Mouse (Mus musculus) heart, embryonic 14.5 days (tissue): ENCODE data around the gene Vmn1r54. TPM values are rescaled to one million over a fixed set of nuclear protein-coding genes. Genes with fewer than 3 reads are reported as not detected.

Experiments
- polyA plus RNA-seq: library from polyadenylated mRNA; unstranded; fragments of >200 nt; fragmentation: Nextera tagmentation; extraction: Ambion mirVana; gene quantifications from 2 replicates; pipeline ENCODE4 v1.2.1, GENCODE M21; 2014

Vmn1r54 gene
- polyA plus RNA-seq, 1 experiment from 2014 or later: not detected

Other genes with a start within 250 kb of the Vmn1r54 start
- gene Vmn1r47, start 230.2 kb upstream of the Vmn1r54 start, polyA plus RNA-seq: not detected in 2 replicates
- not detected in 2 replicates for gene Vmn1r48, start 209.5 kb upstream of the Vmn1r54 start, polyA plus RNA-seq
- not detected in 2 replicates for gene Vmn1r49, start 167.8 kb upstream of the Vmn1r54 start, polyA plus RNA-seq
- gene Vmn1r50, start 144.9 kb upstream of the Vmn1r54 start, polyA plus RNA-seq: not detected in 2 replicates
- gene Vmn1r51, start 123.7 kb upstream of the Vmn1r54 start, polyA plus RNA-seq: not detected in 2 replicates
- gene Vmn1r52, start 71.5 kb upstream of the Vmn1r54 start, polyA plus RNA-seq: not detected in 2 replicates
- gene V1ra8, start 43.5 kb upstream of the Vmn1r54 start, polyA plus RNA-seq: not detected in 2 replicates
- not detected in 2 replicates for gene Vmn1r53, start 21.9 kb upstream of the Vmn1r54 start, polyA plus RNA-seq
- gene BC048671, start 54.9 kb downstream of the Vmn1r54 start, polyA plus RNA-seq: not detected in 2 replicates
- not detected in 2 replicates for gene Chst13, start 78.9 kb downstream of the Vmn1r54 start, polyA plus RNA-seq
- not detected in 2 replicates for gene Uroc1, start 87.0 kb downstream of the Vmn1r54 start, polyA plus RNA-seq
- gene Zxdc, start 123.2 kb downstream of the Vmn1r54 start, polyA plus RNA-seq: 11.0 and 11.5 TPM in 2 replicates
- gene Cfap100, start 182.5 kb downstream of the Vmn1r54 start, polyA plus RNA-seq: 0.24 and 0.30 TPM in 2 replicates
- gene Klf15, start 216.3 kb downstream of the Vmn1r54 start, polyA plus RNA-seq: 13.1 and 14.9 TPM in 2 replicates
- gene Aldh1l1, start 240.1 kb downstream of the Vmn1r54 start, polyA plus RNA-seq: 0.59 and 1.1 TPM in 2 replicates